In the genomic region with DNA sequence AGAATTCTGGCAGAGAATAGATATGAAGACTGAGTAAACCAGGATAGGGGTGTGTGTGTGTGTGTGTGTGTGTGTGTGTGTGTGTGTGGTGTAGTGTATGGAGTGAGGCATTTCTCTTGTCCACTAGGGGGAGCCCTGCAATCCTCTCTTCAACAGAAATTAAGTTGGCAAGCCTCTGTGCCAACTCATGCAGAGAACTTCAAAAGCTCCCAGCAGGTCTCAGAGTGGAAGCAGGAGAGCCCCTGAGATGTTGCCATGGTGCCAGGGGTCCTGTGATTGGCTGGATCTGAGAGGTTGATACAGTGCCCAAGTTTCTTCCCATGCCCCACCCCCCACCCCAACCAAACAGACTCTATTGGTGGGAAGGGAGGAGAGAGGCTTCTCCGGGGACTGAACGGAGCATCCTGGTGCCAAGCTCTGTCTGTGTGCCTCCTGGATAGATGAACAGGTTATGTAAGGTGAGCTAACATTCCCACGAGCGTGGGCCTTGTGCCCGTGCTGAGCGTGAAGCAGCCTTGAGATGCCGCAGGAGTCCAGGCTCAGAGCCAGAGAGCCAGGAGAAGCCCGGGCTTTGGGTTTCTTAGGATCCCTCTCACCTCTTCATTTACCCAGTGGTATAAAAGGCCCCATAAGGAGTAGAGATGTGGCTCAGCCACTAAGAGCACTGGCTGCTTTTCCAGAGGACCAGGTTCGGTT, we compare ENCODE assay signal across 17 mouse cellular contexts.
DNase-seq lines count a peak whose midpoint lies in the region; ATAC-seq lines count a peak whose summit lies in the region.
"Had no signal": no experiment of that assay in that cellular context is flagged by ENCODE, and none has a peak within 500 bp of the region (broad histone marks: within the 10 kb centered on the region; RNA-seq: fewer than 3 reads in every experiment).

No protein-coding gene starts in this region.

- no peak for ATAC-seq in forebrain, embryonic 13.5 days
- ATAC-seq in forebrain, embryonic 15.5 days (replicated peaks): no peak

- no peaks in the 10 kb centered on the region for H3K36me3 ChIP-seq in forebrain, embryonic 13.5 days (ENCODE audit: poor library complexity, severe bottlenecking)
- H3K36me3 ChIP-seq in forebrain, embryonic 15.5 days: no peaks in the 10 kb centered on the region
- H3K36me3 ChIP-seq: G1E; limb, embryonic 10.5 days; liver, embryonic 13.5 days had no signal

- no peak overlapping the region for H3K4me3 ChIP-seq in forebrain, embryonic 13.5 days
- H3K4me3 ChIP-seq in forebrain, embryonic 15.5 days: no peak overlapping the region
- H3K4me3 ChIP-seq: liver, embryonic 13.5 days; megakaryocyte, embryonic 14.5 days had no signal

- peak; percentile 83 for DNase-seq in left cerebral cortex, postnatal 4 days
- DNase-seq in left cerebral cortex, adult 18-20 months (ENCODE audit: low spot score in 2 of 2): no peak
- peak; percentile 48 for DNase-seq in ES-CJ7 (ENCODE audit: low read depth, low spot score)
- peak; percentile 45 to 63 for DNase-seq in cerebellum, postnatal 25 days
- DNase-seq in frontal cortex, postnatal 10 days (ENCODE audit: low spot score in 2 of 2): no peak
- DNase-seq in gastrocnemius, adult 18-20 months (ENCODE audit: low spot score): no peak
- DNase-seq: adrenal gland, postnatal 14 days; embryo, embryonic 11 days; kidney, adult 9 months; layer of hippocampus, postnatal 36 days; liver, embryonic 13.5 days; lung, postnatal 10 days had no signal

- peaks cover 51% of the 10 kb centered on the region for H3K27me3 ChIP-seq in forebrain, embryonic 13.5 days
- H3K27me3 ChIP-seq in forebrain, embryonic 15.5 days: peaks cover 4% of the 10 kb centered on the region; the same call in 1 of the 2 replicates

- no peaks in the 10 kb centered on the region for H3K9me3 ChIP-seq in forebrain, embryonic 13.5 days (replicated peaks)
- no peaks in the 10 kb centered on the region for H3K9me3 ChIP-seq in forebrain, embryonic 15.5 days
- H3K9me3 ChIP-seq: G1E; limb, embryonic 10.5 days; liver, embryonic 13.5 days had no signal

- intact Hi-C loops in left cerebral cortex, postnatal 4 days (cut with DNase I): no loop called here

- WGBS in forebrain, embryonic 13.5 days: 87% methylated on average over 9 of the region's 9 CpGs
- 76% methylated on average over 9 of the region's 9 CpGs for WGBS in forebrain, embryonic 15.5 days

- 0 out of 2 replicates have a peak overlapping the region, but pooled peaks have one; percentile 25 for H3K27ac ChIP-seq in forebrain, embryonic 13.5 days
- no peak overlapping the region for H3K27ac ChIP-seq in forebrain, embryonic 15.5 days (replicated peaks)
- H3K27ac ChIP-seq: limb, embryonic 10.5 days; liver, embryonic 13.5 days had no signal

- H3K4me2 ChIP-seq in forebrain, embryonic 13.5 days: no peak overlapping the region
- no peak overlapping the region for H3K4me2 ChIP-seq in forebrain, embryonic 15.5 days (replicated peaks)
- H3K4me2 ChIP-seq: liver, embryonic 13.5 days had no signal

- H3K4me1 ChIP-seq in forebrain, embryonic 13.5 days: peaks cover 32% of the 10 kb centered on the region
- H3K4me1 ChIP-seq in forebrain, embryonic 15.5 days: peaks cover 23% of the 10 kb centered on the region
- H3K4me1 ChIP-seq: liver, embryonic 13.5 days; megakaryocyte, embryonic 14.5 days had no signal

- H3K9ac ChIP-seq in forebrain, embryonic 13.5 days: no peak overlapping the region
- H3K9ac ChIP-seq in forebrain, embryonic 15.5 days (replicated peaks): no peak overlapping the region
- H3K9ac ChIP-seq: liver, embryonic 13.5 days had no signal

Comparison
In these comparisons a context has a peak if more than half of its experiments do, and no peak if none do; other contexts are left out.
1. DNase-seq: peak in left cerebral cortex, postnatal 4 days (single experiment), ES-CJ7 (single experiment) and cerebellum, postnatal 25 days (2 of 2); none in left cerebral cortex, adult 18-20 months (0 of 2), frontal cortex, postnatal 10 days (0 of 2) and gastrocnemius, adult 18-20 months (single experiment).